Mouse (Mus musculus) small intestine, adult 2 months (tissue): ENCODE measurements around the gene Tnpo1. TPM values are rescaled to one million over a fixed set of nuclear protein-coding genes. Genes with fewer than 3 reads are reported as not detected.

Source experiments
- H3K27ac ChIP-seq: fragments of 200-500 bp; 2 replicates; pipeline ENCODE4 v1.5.1; 2012; ENCODE audit warnings: low read depth, low read length, control low read depth, inconsistent platforms; ENCODE audit not compliant: insufficient read depth
- H3K27me3 ChIP-seq: fragments of 200-500 bp; 2 replicates; pipeline ENCODE4 v1.6.1; 2012; ENCODE audit warnings: mild to moderate bottlenecking, moderate library complexity, low read length, inconsistent platforms; ENCODE audit not compliant: control insufficient read depth, insufficient read depth
- H3K36me3 ChIP-seq: fragments of 200-500 bp; 2 replicates; pipeline ENCODE4 v1.6.1; 2012; ENCODE audit warnings: mild to moderate bottlenecking, low read length, control low read depth, inconsistent platforms; ENCODE audit not compliant: control insufficient read depth, insufficient read depth
- H3K4me1 ChIP-seq: fragments of 200-500 bp; 2 replicates; pipeline ENCODE4 v1.6.1; 2012; ENCODE audit warnings: low read length, inconsistent platforms, mixed read lengths; ENCODE audit not compliant: control insufficient read depth, insufficient read depth, insufficient read length
- H3K4me3 ChIP-seq: fragments of 200-500 bp; 2 replicates; pipeline ENCODE4 v1.5.1; 2012; ENCODE audit warnings: low read depth, mild to moderate bottlenecking, control low read depth, inconsistent platforms, low read length, moderate library complexity
- CTCF ChIP-seq: fragments of 200-500 bp; IDR thresholded peaks from 2 replicates; pipeline ENCODE4 v1.5.1; 2012; ENCODE audit warnings: low read depth, mild to moderate bottlenecking, control low read depth, inconsistent platforms, low read length, moderate library complexity, mixed read lengths; ENCODE audit not compliant: insufficient replicate concordance, insufficient read length; ENCODE audit errors: extremely low read depth
- POLR2A ChIP-seq: fragments of 200-500 bp; IDR thresholded peaks from 2 replicates; pipeline ENCODE4 v1.6.1; 2012; ENCODE audit warnings: low read depth, mild to moderate bottlenecking, control low read depth, inconsistent platforms, low read length, moderate library complexity
- whole genome bisulfite sequencing: fragments of 180-500 bp; shearing (Covaris S2); methylation state at CpG from one replicate; pipeline ENCODE4 v1.1.7; 2018; 5-methylcytosine and 5-hydroxymethylcytosine counted together
- polyA plus RNA-seq: library from polyadenylated mRNA; depleted of rRNA; stranded (reverse); fragments of >200 nt; gene quantifications from 2 replicates; pipeline ENCODE4 v1.2.3, GENCODE M21; 2012

Tnpo1 gene
- polyA plus RNA-seq, 1 experiment, result 10.7 TPM

DNA sequence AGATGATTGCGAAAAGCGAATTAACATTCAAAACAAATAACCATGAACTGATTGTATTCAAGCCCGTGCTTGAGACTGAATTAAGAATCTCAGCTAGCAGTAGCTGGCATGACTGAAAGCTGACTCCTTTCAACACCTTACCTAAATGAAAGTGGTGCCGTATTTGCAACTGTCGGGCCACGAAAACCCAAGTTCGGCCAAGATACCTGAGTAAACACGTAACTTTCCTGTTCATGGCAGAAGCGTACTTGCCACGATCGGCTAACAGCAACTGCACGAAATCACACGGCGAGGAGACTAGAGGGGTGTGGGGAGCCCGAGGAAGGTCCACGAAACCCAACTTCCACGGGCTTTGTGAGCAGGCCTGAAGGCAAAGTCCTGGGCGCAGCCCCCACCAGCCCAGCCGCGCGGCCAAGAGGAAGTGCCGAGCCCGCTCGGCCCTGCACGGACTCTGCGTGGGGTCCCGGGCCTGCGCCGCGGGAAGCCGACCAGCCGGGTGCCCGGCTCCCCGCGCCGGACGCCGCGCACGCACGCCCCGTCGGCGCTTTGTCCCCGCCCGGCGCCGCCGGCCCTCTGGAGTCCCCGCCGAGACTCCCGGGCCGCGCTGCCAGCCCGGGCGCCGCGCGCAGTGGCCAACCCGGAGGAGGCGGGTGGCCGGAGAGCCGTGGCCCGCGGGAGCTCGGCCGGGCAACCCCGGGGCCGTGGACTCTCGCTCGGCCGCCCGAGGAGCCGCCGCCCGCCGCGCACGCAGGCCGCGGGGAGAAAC is 111.7 kb downstream of the Tnpo1 start:
- Histone ChIP-seq H3K27ac (peak overlapping the region; percentile 90), H3K36me3 (no peaks in the 10 kb centered on the region), H3K4me3 (peak overlapping the region; percentile 89), H3K27me3 (no peaks in the 10 kb centered on the region), H3K4me1 (peaks cover 18% of the 10 kb centered on the region; the same call in 1 of the 2 replicates)
- under 1% methylated on average over 77 of the region's 81 CpGs for WGBS
- TF ChIP-seq POLR2A (no peak), CTCF (no peak)

DNA sequence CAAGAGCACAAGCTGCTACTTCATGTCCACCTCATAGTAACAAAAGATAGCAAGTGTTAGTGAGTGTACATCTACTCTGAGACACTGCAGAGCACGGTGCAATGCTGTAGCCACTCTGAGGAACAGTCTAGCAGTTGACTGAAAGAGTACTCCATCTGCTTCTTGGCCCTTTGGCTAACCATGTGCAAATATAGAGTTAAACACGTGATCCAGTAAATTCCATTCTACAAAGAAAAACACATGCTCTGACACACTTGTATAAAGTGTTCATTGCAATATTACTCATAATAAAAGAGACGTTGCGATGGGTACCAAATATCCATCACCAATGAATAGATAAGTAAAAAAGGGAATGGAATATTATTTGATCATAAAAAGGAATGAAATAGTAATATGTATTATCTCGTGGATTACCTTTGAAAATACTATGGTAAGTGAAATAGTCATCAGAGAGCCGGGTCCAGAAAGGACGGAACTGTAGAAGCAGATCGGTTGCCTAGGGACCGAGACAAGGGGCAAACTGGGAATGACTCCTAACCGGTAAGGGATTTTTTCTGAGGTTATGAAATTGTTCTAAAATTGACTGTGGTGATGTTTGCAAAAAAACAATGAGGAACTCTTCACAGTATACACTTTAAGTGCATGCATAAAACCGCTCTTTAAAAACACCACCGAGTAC is 112.4 kb downstream of the Tnpo1 start:
- WGBS, result 10% methylated on average over 12 of the region's 12 CpGs
- peak overlapping the region; percentile 42; the same call in 1 of the 2 replicates for H3K4me3 ChIP-seq
- no peaks in the 10 kb centered on the region for H3K27me3 ChIP-seq
- no peaks in the 10 kb centered on the region for H3K36me3 ChIP-seq
- H3K27ac ChIP-seq, result peak overlapping the region; percentile 90
- peaks cover 14% of the 10 kb centered on the region; the same call in 1 of the 2 replicates for H3K4me1 ChIP-seq
- TF ChIP-seq CTCF (no peak), POLR2A (no peak)

DNA sequence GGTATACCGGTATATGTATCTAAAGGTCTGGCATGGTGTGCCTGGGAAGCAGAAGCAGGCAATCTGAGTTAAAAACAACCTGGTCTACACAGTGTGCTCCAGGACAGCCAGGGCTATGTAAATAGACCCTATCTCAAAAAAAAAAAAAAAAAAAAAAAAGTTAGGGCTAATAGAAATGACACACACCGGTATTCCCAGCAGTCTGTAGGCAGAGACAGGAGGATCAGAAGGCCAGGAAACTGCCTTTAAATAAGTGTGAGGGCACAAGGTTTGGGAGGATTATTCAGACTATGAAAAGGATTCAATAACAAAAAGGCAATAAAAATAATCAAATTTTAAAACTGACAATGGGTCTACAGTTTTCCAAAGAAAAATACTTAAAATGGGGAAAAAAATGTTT is 113.0 kb downstream of the Tnpo1 start:
- Histone ChIP-seq H3K27ac (no peak overlapping the region), H3K4me1 (peaks cover 13% of the 10 kb centered on the region; the same call in 1 of the 2 replicates), H3K36me3 (no peaks in the 10 kb centered on the region), H3K4me3 (no peak overlapping the region), H3K27me3 (no peaks in the 10 kb centered on the region)
- WGBS, result 38% methylated on average over 2 of the region's 2 CpGs
- TF ChIP-seq CTCF, result no peak
- no peak for TF ChIP-seq POLR2A

DNA sequence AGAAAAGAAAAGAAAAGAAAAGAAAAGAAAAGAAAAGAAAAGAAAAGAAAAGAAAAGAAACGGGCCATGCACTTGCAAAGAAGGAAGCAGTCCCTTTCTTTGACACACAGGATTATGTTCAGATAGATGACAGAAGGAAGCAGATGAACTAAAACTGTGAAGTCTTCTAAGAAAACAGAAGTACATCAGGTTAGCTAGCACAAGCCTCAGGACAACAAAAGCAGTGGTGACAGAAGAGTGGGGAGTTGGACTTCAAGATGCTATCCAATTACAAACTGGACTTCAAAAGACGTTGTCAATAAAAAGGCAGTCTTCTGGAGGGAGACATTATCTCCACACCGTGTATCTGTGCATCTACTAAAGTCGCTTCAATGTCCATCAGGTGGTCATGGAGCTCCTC is 113.9 kb downstream of the Tnpo1 start:
- H3K27ac ChIP-seq, result peak overlapping the region; percentile 24
- WGBS, result 52% methylated on average over 4 of the region's 4 CpGs
- no peaks in the 10 kb centered on the region for H3K36me3 ChIP-seq
- peaks cover 8% of the 10 kb centered on the region; the same call in 1 of the 2 replicates for H3K4me1 ChIP-seq
- no peak for TF ChIP-seq POLR2A
- no peak for TF ChIP-seq CTCF
- H3K4me3 ChIP-seq, result no peak overlapping the region
- H3K27me3 ChIP-seq, result no peaks in the 10 kb centered on the region

- Histone ChIP-seq H3K36me3 (peaks cover 3% of the 10 kb centered on the region), H3K27ac (peak overlapping the region; percentile 86), H3K4me3 (no peak overlapping the region), H3K27me3 (no peaks in the 10 kb centered on the region), H3K4me1 (peaks cover 8% of the 10 kb centered on the region; the same call in 1 of the 2 replicates)
- WGBS, result 19% methylated on average over 6 of the region's 6 CpGs
- no peak for TF ChIP-seq CTCF
- TF ChIP-seq POLR2A, result no peak
Observed at GRCm38 (mm10) chr13:98810143-98810542, 116.0 kb downstream of the Tnpo1 start.

- WGBS, result 24% methylated on average over 1 of the region's 1 CpGs
- TF ChIP-seq CTCF (no peak), POLR2A (no peak)
- Histone ChIP-seq H3K36me3 (peaks cover 9% of the 10 kb centered on the region), H3K27ac (no peak overlapping the region), H3K4me3 (no peak overlapping the region), H3K4me1 (peaks cover 8% of the 10 kb centered on the region; the same call in 1 of the 2 replicates), H3K27me3 (no peaks in the 10 kb centered on the region)
Observed at GRCm38 (mm10) chr13:98809087-98809486, 117.1 kb downstream of the Tnpo1 start.

- Histone ChIP-seq H3K27me3 (no peaks in the 10 kb centered on the region), H3K36me3 (peaks cover 30% of the 10 kb centered on the region), H3K4me1 (no peaks in the 10 kb centered on the region), H3K4me3 (no peak overlapping the region), H3K27ac (no peak overlapping the region)
- 85% methylated on average over 1 of the region's 1 CpGs for WGBS
- TF ChIP-seq POLR2A (no peak), CTCF (no peak)
Observed at GRCm38 (mm10) chr13:98804480-98804879, 121.7 kb downstream of the Tnpo1 start.
